16 mouse cellular contexts compared by ENCODE assay signal in genomic region chr9:29981177-29981915, GRCm38 (mm10). TPM values are rescaled to one million over a fixed set of nuclear protein-coding genes. Genes with fewer than 3 reads are reported as not detected.
"Had no signal": no experiment of that assay in that cellular context is flagged by ENCODE, and none has a peak within 500 bp of the region (broad histone marks: within the 10 kb centered on the region; RNA-seq: fewer than 3 reads in every experiment).

No protein-coding gene starts in this region.

- ATAC-seq: hindbrain, postnatal 0 days; intestine, embryonic 16.5 days; liver, embryonic 12.5 days had no signal

- DNase-seq: gastrocnemius, postnatal 14 days; gastrocnemius, postnatal 36 days; heart, adult 18-20 months; heart, postnatal 14 days; heart, postnatal 36 days; kidney, adult 11 months; kidney, adult 2 months; kidney, adult 9 months; kidney, postnatal 14 days; kidney, postnatal 36 days; layer of hippocampus, adult 9-11 months; layer of hippocampus, postnatal 36 days had no signal

RNA-seq across cellular contexts. Expression of gene Ntm, which starts 18.4 kb away (rescaled TPM):
- total RNA-seq: hematopoietic stem cell, adult 5-6 weeks had no signal
